Mouse (Mus musculus): ENCODE measurements at regions not wholly inside any gene's neighbourhood (a gene's known extent, or its start where the extent isn't known, plus 50 kb on each side); places are given as distances from the start of the nearest gene placed in this dataset.
"Not testable (repeated sequence)": the region's sequence is repeated elsewhere in the genome, so short reads cannot be mapped to it uniquely, and the experiment has no call there.

DNA sequence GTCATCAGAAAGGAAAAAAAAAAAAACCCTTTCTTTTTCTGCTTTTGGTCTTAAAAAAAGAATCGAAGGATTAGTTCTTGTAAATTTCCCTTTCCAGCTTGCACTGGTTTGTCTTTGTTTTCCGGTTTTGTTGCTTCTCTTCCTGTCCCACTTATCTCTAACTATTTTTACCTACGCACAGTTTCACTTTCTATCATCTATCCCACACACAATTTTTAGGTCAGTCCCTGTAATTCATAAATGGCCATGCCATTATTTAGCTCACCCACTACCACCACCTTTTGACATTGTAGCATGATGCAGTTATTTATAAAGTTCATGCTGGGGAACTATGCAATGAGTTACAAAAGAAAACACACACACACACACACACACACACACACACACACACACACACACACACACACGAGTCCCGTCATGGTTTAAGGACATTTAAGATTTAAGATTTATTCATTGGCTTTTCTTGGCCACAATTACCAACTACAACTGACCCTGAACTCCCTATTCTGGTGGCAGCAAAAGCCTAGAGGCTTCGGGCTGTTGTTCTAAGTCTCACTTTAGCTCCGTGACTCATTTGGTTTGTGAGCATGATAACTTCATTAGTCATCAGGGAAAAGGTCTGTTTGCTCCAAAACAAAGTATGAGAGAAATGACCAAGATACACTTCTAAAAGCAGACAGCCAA lies 164.6 kb upstream of the Gm10131 start:
- no peak for TF ChIP-seq CTCF (conservative IDR thresholded peaks at IDR 0.05)
- Histone ChIP-seq H3K27ac (peak overlapping the region; percentile 88), H3K4me3 (no peak overlapping the region)
- no peak for DNase-seq (ENCODE audit: low spot score in 2 of 2)

DNA sequence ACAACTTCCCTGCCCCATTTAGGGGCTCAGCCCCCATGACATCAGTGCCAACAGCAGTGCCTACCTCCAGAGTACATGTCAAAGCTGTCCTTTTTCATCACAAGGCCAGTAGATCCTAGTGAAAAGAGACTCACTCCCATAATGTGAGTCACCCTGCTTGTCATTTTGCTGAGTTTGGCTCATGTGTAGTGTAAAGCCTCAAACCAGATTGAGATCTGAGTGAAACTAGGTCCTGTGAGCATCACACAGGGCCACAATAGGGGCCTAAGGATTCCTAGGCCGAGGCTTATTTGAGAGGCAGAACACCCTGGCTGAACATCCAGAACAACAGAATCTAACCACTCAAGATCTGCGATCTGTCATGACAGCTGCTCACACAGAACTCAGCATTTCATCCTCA lies 163.3 kb upstream of the Gm10131 start:
- not testable (repeated sequence) for H3K4me3 ChIP-seq
- DNase-seq (ENCODE audit: low spot score in 2 of 2): peak in 1 of 2 experiments; percentile 29
- peak overlapping the region; percentile 88 for H3K27ac ChIP-seq

DNA sequence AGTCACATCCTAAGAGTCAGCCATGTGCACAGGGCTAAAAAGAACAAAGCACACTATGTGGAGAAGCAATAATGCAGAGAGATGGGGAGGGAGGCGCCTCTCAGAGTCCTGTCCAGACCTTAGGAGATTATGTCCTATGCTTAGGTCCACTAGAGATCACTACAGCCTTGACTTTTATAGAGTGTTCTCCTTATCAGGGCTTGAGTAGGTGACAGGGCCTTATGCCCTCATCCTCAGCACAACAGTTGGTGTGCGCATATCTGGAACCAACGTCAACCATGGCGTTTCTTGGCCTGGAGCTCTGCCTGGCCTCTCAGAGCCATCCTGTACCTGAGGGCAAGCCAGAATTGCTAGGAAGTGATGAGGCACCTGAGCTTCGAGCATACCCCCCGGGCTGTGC lies 162.6 kb upstream of the Gm10131 start:
- no peak for DNase-seq (ENCODE audit: low spot score in 2 of 2)
- Histone ChIP-seq H3K27ac (peak overlapping the region; percentile 88), H3K4me3 (no peak overlapping the region)
- TF ChIP-seq CTCF (conservative IDR thresholded peaks at IDR 0.05): no peak

DNA sequence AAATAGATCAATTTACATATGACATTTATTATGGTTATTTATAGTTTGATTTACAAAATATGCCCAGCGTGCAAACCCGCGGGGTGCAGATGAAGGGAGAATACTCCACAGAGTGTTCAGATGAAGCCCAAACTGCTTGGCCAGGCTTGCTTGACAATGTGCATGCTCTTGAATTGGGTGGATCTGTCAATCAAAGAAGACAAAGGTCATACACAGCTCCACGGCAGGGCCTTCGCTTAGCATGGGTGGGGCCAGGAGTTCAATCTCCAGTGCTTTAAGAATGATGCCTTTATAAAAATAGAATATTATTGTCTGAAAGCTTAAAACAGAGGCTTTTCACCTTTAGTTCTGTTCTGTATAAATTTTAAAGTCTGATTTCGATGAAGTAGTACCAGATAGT lies 158.3 kb upstream of the Gm10131 start:
- H3K4me3 ChIP-seq: no peak overlapping the region
- no peak for DNase-seq (ENCODE audit: low spot score in 2 of 2)
- H3K27ac ChIP-seq: no peak overlapping the region
- no peak for TF ChIP-seq CTCF (conservative IDR thresholded peaks at IDR 0.05)

DNA sequence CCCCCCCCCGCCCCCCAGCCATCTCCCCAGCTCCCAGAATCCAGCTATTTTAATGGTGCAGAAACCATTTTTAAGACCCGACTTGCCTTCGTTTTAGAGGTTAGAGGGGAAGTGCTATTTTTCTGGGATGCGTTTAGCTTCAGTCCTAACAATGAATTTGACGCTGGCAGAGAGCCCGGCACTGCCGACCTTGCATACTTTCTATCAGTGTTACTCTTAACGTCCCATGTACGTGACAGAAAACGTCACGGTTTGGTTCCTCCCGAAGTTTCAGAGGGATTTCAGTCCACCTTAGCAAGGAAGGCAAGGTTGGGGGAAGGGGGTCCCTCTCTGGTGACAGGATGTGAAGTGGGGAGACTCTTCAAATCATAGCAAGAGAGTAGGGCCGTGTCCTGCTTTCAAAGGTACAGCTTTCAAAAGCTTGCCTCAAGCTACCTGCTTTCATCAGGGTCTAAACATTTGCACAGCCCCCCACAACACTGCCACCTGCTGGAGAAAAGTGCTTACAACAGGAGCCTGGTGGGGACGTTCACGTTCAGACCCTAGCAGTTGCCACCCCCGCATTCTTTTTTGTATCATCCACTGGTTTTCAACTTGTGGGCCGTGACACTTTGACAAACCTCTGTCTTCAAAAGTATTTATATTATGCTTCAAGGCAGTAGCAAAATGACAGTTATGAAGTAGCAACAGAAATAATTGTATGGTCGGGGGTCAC lies 157.4 kb upstream of the Gm10131 start:
- DNase-seq (ENCODE audit: low spot score in 2 of 2): no peak
- Histone ChIP-seq H3K27ac (no peak overlapping the region), H3K4me3 (no peak overlapping the region)
- peak; percentile 56 for TF ChIP-seq CTCF (conservative IDR thresholded peaks at IDR 0.05)

DNA sequence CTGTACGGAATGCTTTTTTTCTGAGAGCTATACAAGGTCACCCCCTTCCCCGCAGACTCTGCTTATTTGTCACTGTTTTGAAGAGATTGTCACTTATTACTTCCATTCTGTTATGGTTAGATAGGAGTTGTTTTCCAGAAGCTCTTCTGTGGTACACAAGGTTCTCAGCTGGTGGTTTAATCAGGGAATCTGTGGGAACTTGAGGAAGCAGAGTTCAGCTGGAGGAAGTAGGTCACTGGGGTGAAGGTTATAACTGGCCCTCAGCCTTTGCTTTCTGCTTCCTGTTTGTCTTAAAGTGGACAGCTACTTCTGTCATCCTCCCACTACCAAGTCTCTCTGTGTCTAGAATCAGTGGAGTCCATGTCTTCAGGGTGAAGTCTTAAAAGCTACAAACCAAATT lies 143.4 kb upstream of the Gm10131 start:
- no peak for DNase-seq (ENCODE audit: low spot score in 2 of 2)
- H3K27ac ChIP-seq: no peak overlapping the region
- no peak overlapping the region for H3K4me3 ChIP-seq
- no peak for TF ChIP-seq CTCF (conservative IDR thresholded peaks at IDR 0.05)

DNA sequence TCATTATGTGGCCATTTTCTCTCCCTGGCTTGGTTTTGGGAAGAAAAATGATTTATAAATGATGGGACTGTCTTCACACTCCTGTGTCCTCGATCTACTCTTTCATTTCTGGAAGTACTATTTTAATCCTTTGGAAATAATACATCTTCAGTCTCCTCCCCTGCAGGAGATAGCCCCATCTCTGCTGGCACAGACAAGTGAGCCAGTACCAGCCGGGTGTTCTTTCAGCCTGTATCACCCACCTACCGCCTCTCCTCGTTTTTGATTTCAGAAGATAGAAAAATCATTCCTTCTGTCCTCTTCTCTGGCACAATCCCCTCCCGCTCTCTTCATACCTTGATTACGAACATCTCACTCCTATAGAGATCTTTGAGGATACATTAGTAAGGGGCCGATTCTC lies 140.4 kb upstream of the Gm10131 start:
- Histone ChIP-seq H3K4me3 (no peak overlapping the region), H3K27ac (no peak overlapping the region)
- no peak for TF ChIP-seq CTCF (conservative IDR thresholded peaks at IDR 0.05)
- no peak for DNase-seq (ENCODE audit: low spot score in 2 of 2)

DNA sequence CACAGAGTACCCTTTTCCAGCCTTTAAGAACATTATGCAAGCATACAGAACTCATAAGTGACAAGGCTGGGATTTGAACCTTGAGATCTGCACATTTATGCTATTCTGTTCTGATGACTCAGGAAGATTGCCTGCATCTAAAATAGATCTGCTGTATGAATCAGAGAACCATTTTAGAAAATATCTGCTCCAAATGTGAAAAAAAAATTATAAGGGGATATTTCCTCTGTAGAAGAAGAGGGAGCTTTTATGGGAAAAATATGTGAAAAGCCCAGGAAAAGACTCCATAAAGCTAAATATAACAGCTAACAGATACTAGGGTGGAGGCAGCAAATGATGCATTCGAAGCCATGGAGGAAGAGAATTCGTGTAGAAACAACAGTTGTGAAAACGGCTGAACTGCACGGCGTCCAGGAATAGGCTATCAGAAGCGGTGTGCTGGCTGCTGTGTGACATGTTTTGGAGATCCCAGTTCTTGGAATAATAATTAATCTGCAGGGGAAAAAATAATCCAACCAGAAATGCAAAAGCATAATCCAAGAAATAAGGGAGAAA lies 127.9 kb upstream of the Gm10131 start:
- Histone ChIP-seq H3K4me3 (no peak overlapping the region), H3K27ac (peak overlapping the region; percentile 18; the same call in 1 of the 2 replicates)
- DNase-seq (ENCODE audit: low spot score in 2 of 2): no peak
- no peak for TF ChIP-seq CTCF (conservative IDR thresholded peaks at IDR 0.05)

DNA sequence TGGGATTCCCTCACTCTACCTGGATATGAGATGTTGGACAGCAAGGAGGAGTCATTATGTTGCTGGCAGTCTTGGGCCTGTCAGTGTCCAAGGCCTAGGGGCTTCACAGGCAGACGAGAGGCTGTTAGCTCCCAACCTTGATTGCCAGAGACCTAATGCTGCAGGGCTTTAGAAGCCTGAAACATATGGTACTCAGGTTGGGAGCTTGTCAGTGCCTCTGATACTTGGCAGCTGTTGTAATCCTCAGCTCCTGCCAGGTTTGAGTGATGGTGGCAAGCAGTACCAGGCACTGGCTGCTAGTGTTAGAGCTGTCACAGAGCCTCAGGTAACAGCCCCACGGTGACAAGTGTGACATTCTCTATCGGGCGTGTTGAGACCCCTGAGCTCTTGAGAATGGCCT lies 122.2 kb upstream of the Gm10131 start:
- TF ChIP-seq CTCF (conservative IDR thresholded peaks at IDR 0.05): no peak
- H3K27ac ChIP-seq: no peak overlapping the region
- DNase-seq (ENCODE audit: low spot score in 2 of 2): no peak
- no peak overlapping the region for H3K4me3 ChIP-seq

DNA sequence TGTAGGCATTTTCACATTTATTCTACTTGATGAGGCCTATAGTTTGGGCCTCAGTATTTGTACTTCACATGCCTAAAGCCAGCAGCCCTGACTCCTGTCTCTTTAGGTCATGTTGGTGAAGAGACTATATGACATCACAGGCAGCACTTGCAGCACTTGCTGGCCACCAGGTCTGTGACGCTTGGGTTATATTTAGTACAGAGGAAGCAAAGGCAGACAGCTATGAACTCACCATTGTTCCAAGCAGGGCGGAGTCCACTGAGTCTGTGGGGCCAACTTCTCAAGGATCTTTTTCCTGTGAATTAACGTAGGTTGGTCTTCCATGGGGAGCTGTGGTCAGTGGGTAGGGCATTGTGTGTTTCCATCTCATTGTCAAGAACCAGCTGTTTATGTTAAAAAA lies 117.9 kb upstream of the Gm10131 start:
- H3K4me3 ChIP-seq: no peak overlapping the region
- no peak overlapping the region for H3K27ac ChIP-seq
- no peak for TF ChIP-seq CTCF (conservative IDR thresholded peaks at IDR 0.05)
- no peak for DNase-seq (ENCODE audit: low spot score in 2 of 2)

DNA sequence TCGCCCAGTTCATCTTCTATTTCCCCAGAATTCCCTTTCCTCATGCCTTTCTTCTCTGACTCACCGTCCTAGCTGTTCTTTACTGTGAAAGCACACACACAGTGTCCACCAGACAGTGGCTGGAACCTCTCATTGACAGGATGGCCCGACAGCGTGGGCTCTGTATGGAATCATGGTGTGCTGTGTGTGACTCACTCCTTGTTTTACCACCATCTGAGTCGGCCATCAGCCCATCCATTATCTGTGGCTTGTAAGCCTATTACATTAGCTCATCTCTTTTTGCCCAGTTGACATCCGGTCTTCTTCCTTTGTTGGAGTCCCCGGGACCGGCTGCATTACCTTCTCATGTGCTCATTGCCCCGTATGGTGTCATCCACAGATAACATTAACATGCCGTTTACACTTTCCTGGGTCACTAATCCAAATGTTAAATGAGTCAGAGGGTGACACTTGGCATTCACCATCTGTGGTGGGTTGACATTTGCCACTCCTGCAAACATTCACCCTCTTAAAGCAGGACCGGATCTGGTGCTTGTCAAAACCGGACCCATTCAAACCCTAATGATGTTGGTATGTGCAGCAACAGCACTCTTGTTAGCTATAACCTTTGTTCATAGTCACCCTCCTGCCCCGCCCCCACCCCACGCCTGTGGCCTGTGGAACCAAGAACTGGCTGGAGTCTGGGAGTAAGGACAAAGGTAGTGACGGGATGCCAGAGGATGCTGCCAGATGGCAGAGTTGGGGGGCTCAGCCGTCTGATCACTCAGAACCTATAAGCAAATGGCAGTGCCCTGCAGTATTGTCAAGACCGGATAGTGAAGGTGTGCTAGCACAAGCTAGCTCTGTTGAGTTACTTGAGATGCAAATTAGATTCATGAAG lies 113.7 kb upstream of the Gm10131 start:
- Histone ChIP-seq H3K4me3 (no peak overlapping the region), H3K27ac (no peak overlapping the region)
- no peak for TF ChIP-seq CTCF (conservative IDR thresholded peaks at IDR 0.05)
- DNase-seq (ENCODE audit: low spot score in 2 of 2): no peak

DNA sequence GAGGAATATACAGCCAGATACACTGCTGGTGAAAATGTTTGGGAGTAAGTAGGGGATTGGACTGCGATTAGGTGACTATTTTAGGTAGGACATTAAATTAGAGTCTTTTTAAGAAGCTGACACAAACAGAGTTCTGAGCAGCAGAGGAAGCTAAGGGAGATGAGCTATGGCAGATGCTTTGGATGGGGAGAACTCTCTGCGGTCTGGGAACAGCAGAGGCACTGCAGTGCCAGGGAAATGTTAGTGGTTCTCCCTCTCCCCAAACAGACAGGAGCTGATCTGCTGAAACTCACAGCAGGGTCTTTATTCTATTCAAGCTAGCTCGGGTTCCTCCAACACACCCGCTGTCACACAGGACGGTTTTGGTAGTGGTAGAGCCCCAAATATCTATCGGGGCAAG lies 110.7 kb upstream of the Gm10131 start:
- Histone ChIP-seq H3K4me3 (no peak overlapping the region), H3K27ac (no peak overlapping the region)
- DNase-seq (ENCODE audit: low spot score in 2 of 2): no peak
- TF ChIP-seq CTCF (conservative IDR thresholded peaks at IDR 0.05): 0 out of 2 replicates have a peak, but pooled peaks have one; percentile 14

Small RNA genes in the stretch of these regions (microRNA-seq; reads per million reads assigned to microRNA genes)
- 0 reads per million in 2 experiments for gene Gm23177
